Mouse (Mus musculus): ENCODE data around the gene Rgs10.

- TF ChIP-seq CTCF (IDR thresholded peaks at IDR 0.05; ENCODE audit: borderline replicate concordance, insufficient read depth, low read length), result no peak
- TF ChIP-seq POLR2A (IDR thresholded peaks at IDR 0.05; ENCODE audit: low read depth, low read length), result no peak
Observed at GRCm38 (mm10) chr7:128355463-128355862, 63.1 kb downstream of the Rgs10 start.
